Mouse (Mus musculus) urinary bladder, adult 2 months (tissue): Measurements from ENCODE around the gene Lsm2. TPM values are rescaled to one million over a fixed set of nuclear protein-coding genes. Genes with fewer than 3 reads are reported as not detected.
A peak's percentile ranks its signal among the peaks of the same experiment; 100 is the strongest.
"Not testable (repeated sequence)": the region's sequence is repeated elsewhere in the genome, so short reads cannot be mapped to it uniquely, and the experiment has no call there.

Experiments used
- DNase-seq: peaks from one replicate; pipeline ENCODE4 v3.0.0; 2022; ENCODE audit warnings: low spot score
- polyA plus RNA-seq: library from polyadenylated mRNA; depleted of rRNA; stranded (reverse); fragments of >200 nt; gene quantifications from 2 replicates; pipeline ENCODE4 v1.2.3, GENCODE M21; 2012

Gene Lsm2
- polyA plus RNA-seq, 1 experiment = 58.4 TPM

DNA sequence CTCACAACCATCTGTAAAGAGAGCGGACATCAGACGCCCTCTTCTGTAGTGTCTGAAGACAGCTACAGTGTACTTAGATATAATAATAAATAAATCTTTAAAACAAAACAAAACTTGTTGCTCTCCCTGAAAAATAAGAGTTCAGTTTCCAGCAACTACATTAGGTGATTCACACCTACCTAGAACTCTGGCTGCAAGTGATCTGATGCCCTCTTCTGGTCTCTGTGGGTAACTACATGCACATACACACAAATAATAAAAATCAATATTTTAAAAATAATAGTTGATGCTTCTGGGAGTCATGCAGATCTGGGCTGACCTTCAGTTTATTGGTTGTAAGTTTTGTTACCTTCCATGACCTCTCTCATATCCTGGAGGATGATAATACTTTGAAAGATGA lies 2.6 kb downstream of the Lsm2 start:
- no peak for DNase-seq

GRCm38 (mm10) chr17:34994751-34995150 lies 13.1 kb downstream of the Lsm2 start:
- no peak for DNase-seq

- not testable (repeated sequence) for DNase-seq
These were observed 13.5 kb downstream of the Lsm2 start for GRCm38 (mm10) chr17:34995192-34995591.

DNA sequence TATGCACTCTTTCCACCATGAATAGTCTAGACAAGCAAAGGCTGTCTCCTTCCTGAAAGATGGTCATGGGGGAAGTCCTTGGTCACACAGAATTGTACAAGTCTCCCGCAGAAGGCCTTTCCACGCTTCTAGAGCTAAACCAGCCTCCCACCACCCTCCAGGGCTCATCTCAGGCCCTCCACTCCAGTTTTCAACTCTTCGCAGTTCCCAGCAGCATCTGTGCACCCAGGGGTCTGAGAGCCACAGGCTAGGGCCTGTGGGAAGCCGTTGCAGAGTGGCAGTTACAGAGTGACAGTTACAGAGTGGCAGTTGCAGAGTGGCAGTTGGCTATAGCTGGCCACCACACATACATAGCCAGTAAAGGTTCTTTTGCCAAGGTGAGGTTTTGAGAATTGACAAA lies 14.3 kb downstream of the Lsm2 start:
- DNase-seq = not testable (repeated sequence)

DNA sequence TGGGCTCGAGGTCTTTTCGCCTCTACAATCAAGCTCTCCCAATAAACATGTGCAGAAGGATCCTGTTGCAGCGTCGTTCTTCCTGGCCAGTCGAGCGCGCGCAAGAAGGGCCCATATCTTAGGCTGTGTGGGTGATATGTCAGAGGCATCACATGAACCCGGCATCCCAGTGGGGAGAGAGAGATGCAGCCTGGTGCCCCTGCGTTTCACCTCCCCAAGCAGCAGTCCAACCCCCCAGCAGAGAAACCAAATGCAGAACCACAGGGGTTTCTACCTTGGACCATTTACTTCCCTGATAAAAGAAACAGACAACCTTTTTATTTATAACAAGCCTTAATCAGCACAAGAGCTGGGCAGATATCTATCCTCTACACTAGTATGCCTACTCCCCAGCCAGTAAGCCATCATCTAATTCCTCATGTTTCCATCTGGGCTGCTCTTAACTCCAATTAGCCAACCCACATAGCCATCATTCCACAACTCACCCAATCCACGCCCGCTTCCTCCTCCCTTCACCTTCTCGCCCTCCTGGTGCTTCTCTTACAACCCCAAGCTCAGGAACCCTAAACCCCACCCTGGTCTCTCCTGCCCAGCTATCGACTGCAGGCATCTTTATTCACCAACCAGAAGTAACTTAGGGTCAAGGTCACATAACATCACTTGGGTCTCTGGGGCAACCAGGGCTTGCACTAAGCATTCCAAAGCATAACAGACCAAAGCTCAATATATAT lies 14.9 kb downstream of the Lsm2 start:
- no peak for DNase-seq

- no peak for DNase-seq
These were observed 15.5 kb downstream of the Lsm2 start for GRCm38 (mm10) chr17:34997142-34997483.

GRCm38 (mm10) chr17:34998526-34999430 lies 17.1 kb downstream of the Lsm2 start:
- no peak for DNase-seq

DNA sequence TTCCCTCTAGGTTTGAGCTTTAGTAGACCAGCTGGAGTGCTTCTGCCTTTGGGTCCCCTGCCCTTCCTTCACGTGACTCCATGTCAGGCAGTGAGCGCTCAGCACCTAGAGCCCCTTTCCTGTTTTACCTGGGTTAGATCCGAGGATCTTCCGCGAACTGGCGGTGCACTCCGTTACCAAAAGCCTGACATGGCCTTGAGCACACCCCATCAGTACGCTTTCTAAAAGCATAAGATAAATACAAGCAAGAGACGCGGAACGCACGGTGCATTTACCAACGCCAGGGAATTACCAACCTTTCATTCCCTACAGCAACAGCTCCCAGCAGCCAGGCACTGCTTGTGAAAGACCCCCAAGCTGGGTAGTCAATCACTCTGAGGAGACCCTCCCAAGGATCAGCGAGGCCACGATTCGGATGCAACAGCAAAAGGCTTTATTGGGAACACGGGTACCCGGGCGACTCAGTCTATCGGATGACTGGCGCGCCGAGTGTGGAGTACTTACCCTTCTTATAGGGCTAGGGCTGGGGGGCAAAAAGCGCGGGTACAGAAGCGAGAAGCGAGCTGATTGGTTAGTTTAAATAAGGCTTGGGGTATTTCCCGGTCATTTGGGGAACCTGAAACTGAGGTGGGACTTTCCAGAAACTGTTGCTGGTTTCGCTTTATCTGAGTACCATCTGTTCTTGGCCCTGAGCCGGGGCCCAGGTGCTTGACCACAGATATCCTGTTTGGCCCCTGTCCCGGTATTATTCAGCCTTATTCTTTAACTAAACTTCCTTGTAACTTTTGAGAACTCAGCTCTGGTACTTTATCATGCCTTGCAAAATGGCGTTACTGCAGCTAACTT lies 18.4 kb downstream of the Lsm2 start:
- not testable (repeated sequence) for DNase-seq

- peak; percentile 91 for DNase-seq
These were observed 19.2 kb downstream of the Lsm2 start, which contains the start of gene Vars for GRCm38 (mm10) chr17:35000717-35001451. Gene Vars, plus strand, starts transcription at chr17:35000987.

DNA sequence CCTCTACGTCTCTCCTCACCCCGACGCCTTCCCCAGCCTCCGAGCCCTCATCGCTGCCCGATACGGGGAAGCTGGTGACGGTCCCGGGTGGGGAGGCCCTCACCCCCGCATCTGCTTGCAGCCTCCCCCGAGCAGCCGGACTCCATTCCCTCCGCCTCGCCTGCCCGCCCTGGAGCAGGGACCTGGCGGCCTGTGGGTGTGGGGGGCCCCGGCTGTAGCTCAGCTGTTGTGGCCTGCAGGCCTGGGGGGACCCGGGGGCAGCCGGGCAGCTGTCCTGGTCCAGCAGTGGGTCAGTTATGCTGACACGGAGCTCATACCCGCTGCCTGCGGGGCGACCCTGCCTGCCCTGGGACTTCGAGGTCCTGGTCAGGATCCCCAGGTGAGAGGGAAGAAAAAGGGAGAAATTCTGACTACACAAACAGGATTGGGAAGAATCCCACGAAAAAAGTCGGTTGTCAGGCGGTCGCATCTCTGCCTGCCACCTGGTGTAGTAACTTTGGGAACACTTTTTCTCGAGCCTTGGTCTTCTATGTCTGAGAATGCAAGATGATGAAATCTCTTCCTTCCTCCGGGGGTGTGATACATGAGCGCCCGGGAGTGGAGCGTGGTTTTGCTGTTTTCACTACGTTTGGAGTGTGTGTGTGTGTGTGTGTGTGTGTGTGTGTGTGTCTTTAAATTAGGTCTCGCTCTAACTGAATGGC lies 19.9 kb downstream of the Lsm2 start:
- no peak for DNase-seq

- no peak for DNase-seq
These were observed 20.6 kb downstream of the Lsm2 start for GRCm38 (mm10) chr17:35002153-35002865.

GRCm38 (mm10) chr17:35003022-35003838 lies 21.6 kb downstream of the Lsm2 start:
- DNase-seq = no peak

- no peak for DNase-seq
These were observed 22.5 kb downstream of the Lsm2 start for GRCm38 (mm10) chr17:35004075-35004717.

- no peak for DNase-seq
These were observed 23.5 kb downstream of the Lsm2 start for GRCm38 (mm10) chr17:35005158-35005557.

DNA sequence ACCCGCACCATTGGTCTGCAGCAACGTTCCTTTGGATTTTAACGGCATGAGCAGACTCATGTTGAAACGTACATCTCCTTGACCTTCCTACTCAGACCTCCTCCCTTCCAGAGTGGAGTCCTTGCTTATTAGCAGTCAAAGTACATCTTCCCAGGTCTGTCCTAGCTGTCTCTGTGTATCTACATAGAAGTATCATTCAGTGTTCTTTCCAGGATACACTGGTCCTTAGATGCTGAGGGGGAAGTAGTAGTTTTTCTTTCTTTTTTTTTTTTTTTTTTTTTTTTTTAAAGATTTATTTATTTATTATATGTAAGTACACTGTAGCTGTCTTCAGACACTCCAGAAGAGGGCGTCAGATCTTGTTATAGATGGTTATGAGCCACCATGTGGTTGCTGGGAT lies 24.2 kb downstream of the Lsm2 start:
- not testable (repeated sequence) for DNase-seq

DNA sequence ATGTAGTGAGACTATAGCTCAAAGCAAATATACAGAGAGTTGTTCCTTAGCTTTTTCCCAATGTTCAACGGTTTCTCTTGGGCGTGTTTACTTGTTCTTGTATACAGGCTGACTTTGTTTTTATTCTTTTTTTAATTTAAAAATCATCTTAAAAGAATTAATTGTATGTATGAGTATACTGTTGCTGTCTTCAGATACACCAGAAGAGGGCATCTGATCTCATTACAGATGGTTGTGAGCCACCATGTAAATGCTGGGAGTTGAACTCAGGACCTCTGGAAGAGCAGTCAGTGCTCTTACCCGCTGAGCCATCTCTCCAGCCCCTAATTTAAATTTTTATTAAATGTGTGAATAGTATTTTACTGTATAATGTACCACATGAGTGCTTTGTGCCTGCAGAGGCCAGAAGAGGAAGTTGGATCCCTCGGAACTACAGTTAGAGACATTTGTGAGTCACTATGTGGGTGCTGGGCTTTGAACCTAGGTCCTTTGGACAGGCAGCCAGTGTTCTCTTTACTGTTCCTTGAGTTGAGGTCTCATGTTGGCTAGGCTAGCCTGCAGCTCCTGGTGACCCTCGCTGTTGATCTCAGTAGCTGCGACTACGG lies 25.8 kb downstream of the Lsm2 start:
- no peak for DNase-seq

- no peak for DNase-seq
These were observed 27.9 kb downstream of the Lsm2 start for GRCm38 (mm10) chr17:35009586-35009985.

GRCm38 (mm10) chr17:35011440-35011839 lies 29.8 kb downstream of the Lsm2 start:
- DNase-seq = no peak
